Mouse (Mus musculus) MEL (cell line): ENCODE data around the gene Higd2a.
A peak's percentile ranks its signal among the peaks of the same experiment; 100 is the strongest.

Source experiments
- CTCF ChIP-seq, 3 experiments: IDR thresholded peaks in 2 of 3; conservative IDR thresholded peaks in 1 of 3; 2 replicates each; pipeline ENCODE4 v1.5.1; 2011 to 2012; ENCODE audit warnings: low read length in 3 of 3, low read depth in 2 of 3, mild to moderate bottlenecking in 2 of 3, improper control_type of control experiment in 1 of 3, inconsistent platforms in 1 of 3, mixed read lengths in 1 of 3, moderate library complexity in 1 of 3; ENCODE audit not compliant: control insufficient read depth in 1 of 3, insufficient read depth in 1 of 3, poor library complexity in 1 of 3, severe bottlenecking in 1 of 3
- E2F4 ChIP-seq: IDR thresholded peaks from 2 replicates; pipeline ENCODE4 v1.6.1; 2011; ENCODE audit warnings: low read depth, low read length, improper control_type of control experiment, borderline replicate concordance
- GABPA ChIP-seq: IDR thresholded peaks from 2 replicates; pipeline ENCODE4 v1.6.1; 2012; ENCODE audit warnings: low read depth, mild to moderate bottlenecking, inconsistent platforms, low read length, improper control_type of control experiment, moderate library complexity
- GATA1 ChIP-seq: IDR thresholded peaks from 2 replicates; pipeline ENCODE4 v1.6.1; 2011; ENCODE audit warnings: low read depth, low read length, improper control_type of control experiment
- JUND ChIP-seq: IDR thresholded peaks from 2 replicates; pipeline ENCODE4 v1.6.1; 2011; ENCODE audit warnings: low read depth, mild to moderate bottlenecking, improper control_type of control experiment, low read length
- MAX ChIP-seq: IDR thresholded peaks from 2 replicates; pipeline ENCODE4 v1.6.1; 2011; ENCODE audit warnings: low read length, improper control_type of control experiment
- NELFE ChIP-seq: IDR thresholded peaks from 2 replicates; pipeline ENCODE4 v1.6.1; 2011; ENCODE audit warnings: low read depth, low read length, improper control_type of control experiment
- POLR2A ChIP-seq, 2 experiments: IDR thresholded peaks; 2 replicates each; pipeline ENCODE4 v1.6.1; 2011 to 2012; ENCODE audit warnings: low read length in 2 of 2, mild to moderate bottlenecking in 2 of 2, control low read depth in 1 of 2, improper control_type of control experiment in 1 of 2, low read depth in 1 of 2, moderate library complexity in 1 of 2; ENCODE audit not compliant: control insufficient read depth in 1 of 2, insufficient read depth in 1 of 2, poor library complexity in 1 of 2
- SIN3A ChIP-seq: IDR thresholded peaks from 2 replicates; pipeline ENCODE4 v1.6.1; 2012; ENCODE audit warnings: low read length, improper control_type of control experiment, inconsistent platforms
- TAL1 ChIP-seq: IDR thresholded peaks from 2 replicates; pipeline ENCODE4 v1.6.1; 2012; ENCODE audit warnings: mild to moderate bottlenecking, inconsistent platforms, low read length, moderate library complexity, mixed read lengths
- TCF12 ChIP-seq: IDR thresholded peaks from 2 replicates; pipeline ENCODE4 v1.6.1; 2014; ENCODE audit warnings: low read depth, mild to moderate bottlenecking, inconsistent platforms, low read length, improper control_type of control experiment, moderate library complexity
- UBTF ChIP-seq: IDR thresholded peaks from 2 replicates; pipeline ENCODE4 v1.6.1; 2012; ENCODE audit warnings: low read depth, mild to moderate bottlenecking, inconsistent platforms, low read length, improper control_type of control experiment, moderate library complexity, borderline replicate concordance; ENCODE audit not compliant: insufficient read depth
- ZMIZ1 ChIP-seq: IDR thresholded peaks from 2 replicates; pipeline ENCODE4 v1.6.1; 2012; ENCODE audit warnings: low read depth, mild to moderate bottlenecking, inconsistent platforms, low read length, improper control_type of control experiment, moderate library complexity

DNA sequence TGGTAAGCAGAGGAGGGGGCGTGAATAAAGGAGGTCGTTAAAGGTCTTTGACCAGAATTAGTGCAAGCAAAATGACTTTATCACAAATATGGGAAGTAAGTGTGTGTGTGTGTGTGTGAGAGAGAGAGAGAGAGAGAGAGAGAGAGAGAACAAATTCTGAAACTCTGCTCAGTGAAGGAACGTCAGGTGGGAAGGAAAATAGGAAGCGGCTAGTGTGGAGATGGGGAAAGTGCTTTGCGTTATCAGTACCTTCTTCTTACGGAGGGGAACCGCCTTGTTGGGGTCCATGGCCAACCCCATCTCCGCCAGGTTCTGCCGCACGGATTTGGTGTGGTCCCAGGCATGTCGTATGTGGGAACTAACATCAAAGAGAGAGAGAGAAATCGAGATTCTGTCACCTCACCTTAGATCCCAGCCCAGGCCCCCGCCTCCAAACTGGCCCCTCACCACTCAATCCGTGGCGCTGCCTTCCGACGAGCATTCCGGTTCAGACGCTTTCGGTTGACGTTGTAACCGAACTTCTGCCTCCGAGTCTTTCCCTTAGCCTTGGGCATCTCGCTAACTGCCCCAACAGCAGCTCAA is 502 bp upstream of the Higd2a start:
- TF ChIP-seq POLR2A (IDR thresholded peaks at IDR 0.05; ENCODE audit: control insufficient read depth in 1 of 2, insufficient read depth in 1 of 2, low read depth in 1 of 2, low read length in 2 of 2, poor library complexity in 1 of 2) (peak in 1 of 2 experiments; percentile 38; a peak in 1 of 4 replicates), JUND (peak; percentile 86; the same call in 1 of the 2 replicates), MAX (no peak), SIN3A (no peak), TCF12 (no peak), CTCF (IDR thresholded peaks at IDR 0.05 in 2 of 3, conservative IDR thresholded peaks at IDR 0.05 in 1 of 3; ENCODE audit: control insufficient read depth in 1 of 3, insufficient read depth in 1 of 3, low read depth in 2 of 3, low read length in 3 of 3, poor library complexity in 1 of 3, severe bottlenecking in 1 of 3) (no peak), GATA1 (peak; percentile 63; the same call in 1 of the 2 replicates), ZMIZ1 (no peak), GABPA (no peak), TAL1 (no peak), UBTF (no peak), NELFE (no peak), E2F4 (no peak; the same call in 1 of the 2 replicates)
